Mouse (Mus musculus): ENCODE measurements around the gene Bap1. TPM values are rescaled to one million over a fixed set of nuclear protein-coding genes. Genes with fewer than 3 reads are reported as not detected.

Gene Bap1
- polyA plus RNA-seq, 1 experiment = 42.6 TPM

- H3K4me3 ChIP-seq = no peak overlapping the region
- no peak overlapping the region for H3K4me2 ChIP-seq (ENCODE audit: low read depth)
- no peak overlapping the region for H3ac ChIP-seq (ENCODE audit: control insufficient read depth, insufficient read length)
- no peak for TF ChIP-seq MYOD1 (IDR thresholded peaks at IDR 0.05; ENCODE audit: control insufficient read depth in 1 of 3, insufficient read length in 2 of 3, low read depth in 2 of 3)
- TF ChIP-seq USF1 (IDR thresholded peaks at IDR 0.05; ENCODE audit: low read depth) = no peak
- no peak for TF ChIP-seq CEBPB (IDR thresholded peaks at IDR 0.05; ENCODE audit: insufficient read depth, poor library complexity, severe bottlenecking)
- TF ChIP-seq TCF3 (IDR thresholded peaks at IDR 0.05; ENCODE audit: insufficient read length, low read depth) = no peak
- TF ChIP-seq MYOG (IDR thresholded peaks at IDR 0.05; ENCODE audit: control insufficient read depth in 1 of 3, insufficient read depth in 1 of 3, insufficient read length in 2 of 3, low read depth in 2 of 3) = no peak
- TF ChIP-seq POLR2AphosphoS2 (IDR thresholded peaks at IDR 0.05; ENCODE audit: insufficient read length, low read depth) = no peak
- TF ChIP-seq SRF (IDR thresholded peaks at IDR 0.05; ENCODE audit: control insufficient read depth, insufficient read length, low read depth) = no peak
- no peak for TF ChIP-seq MAX (IDR thresholded peaks at IDR 0.05; ENCODE audit: low read depth)
- TF ChIP-seq TCF12 (IDR thresholded peaks at IDR 0.05; ENCODE audit: insufficient read depth, poor library complexity, severe bottlenecking) = no peak
- TF ChIP-seq REST (IDR thresholded peaks at IDR 0.05; ENCODE audit: insufficient read depth, insufficient read length) = no peak
- no peak for TF ChIP-seq E2F4 (IDR thresholded peaks at IDR 0.05; ENCODE audit: insufficient read depth)
- no peak for TF ChIP-seq POLR2A (IDR thresholded peaks at IDR 0.05; ENCODE audit: insufficient read length, low read depth)
- H3K79me2 ChIP-seq (ENCODE audit: control insufficient read depth, insufficient read depth) = no peaks in the 10 kb centered on the region
- H3K36me3 ChIP-seq (ENCODE audit: control insufficient read depth, insufficient read depth) = peaks cover 35% of the 10 kb centered on the region
- H3K27me3 ChIP-seq (ENCODE audit: control insufficient read depth, insufficient read depth, insufficient read length) = no peaks in the 10 kb centered on the region
Observed at GRCm38 (mm10) chr14:31260374-31260773, 9.1 kb downstream of the Bap1 start.

- no peak overlapping the region for H3K4me3 ChIP-seq
- no peak overlapping the region for H3ac ChIP-seq (ENCODE audit: control insufficient read depth, insufficient read length)
- no peak overlapping the region for H3K4me2 ChIP-seq (ENCODE audit: low read depth)
- no peak for TF ChIP-seq MYOD1 (IDR thresholded peaks at IDR 0.05; ENCODE audit: control insufficient read depth in 1 of 3, insufficient read length in 2 of 3, low read depth in 2 of 3)
- no peak for TF ChIP-seq USF1 (IDR thresholded peaks at IDR 0.05; ENCODE audit: low read depth)
- no peak for TF ChIP-seq TCF12 (IDR thresholded peaks at IDR 0.05; ENCODE audit: insufficient read depth, poor library complexity, severe bottlenecking)
- no peak for TF ChIP-seq SRF (IDR thresholded peaks at IDR 0.05; ENCODE audit: control insufficient read depth, insufficient read length, low read depth)
- TF ChIP-seq POLR2AphosphoS2 (IDR thresholded peaks at IDR 0.05; ENCODE audit: insufficient read length, low read depth) = no peak
- TF ChIP-seq MYOG (IDR thresholded peaks at IDR 0.05; ENCODE audit: control insufficient read depth in 1 of 3, insufficient read depth in 1 of 3, insufficient read length in 2 of 3, low read depth in 2 of 3) = no peak
- no peak for TF ChIP-seq REST (IDR thresholded peaks at IDR 0.05; ENCODE audit: insufficient read depth, insufficient read length)
- no peak for TF ChIP-seq POLR2A (IDR thresholded peaks at IDR 0.05; ENCODE audit: insufficient read length, low read depth)
- TF ChIP-seq CEBPB (IDR thresholded peaks at IDR 0.05; ENCODE audit: insufficient read depth, poor library complexity, severe bottlenecking) = no peak
- no peak for TF ChIP-seq TCF3 (IDR thresholded peaks at IDR 0.05; ENCODE audit: insufficient read length, low read depth)
- peaks cover under 1% of the 10 kb centered on the region for H3K27me3 ChIP-seq (ENCODE audit: control insufficient read depth, insufficient read depth, insufficient read length)
- peaks cover 30% of the 10 kb centered on the region for H3K36me3 ChIP-seq (ENCODE audit: control insufficient read depth, insufficient read depth)
- no peaks in the 10 kb centered on the region for H3K79me2 ChIP-seq (ENCODE audit: control insufficient read depth, insufficient read depth)
Observed at GRCm38 (mm10) chr14:31260932-31261331, 9.7 kb downstream of the Bap1 start.

DNA sequence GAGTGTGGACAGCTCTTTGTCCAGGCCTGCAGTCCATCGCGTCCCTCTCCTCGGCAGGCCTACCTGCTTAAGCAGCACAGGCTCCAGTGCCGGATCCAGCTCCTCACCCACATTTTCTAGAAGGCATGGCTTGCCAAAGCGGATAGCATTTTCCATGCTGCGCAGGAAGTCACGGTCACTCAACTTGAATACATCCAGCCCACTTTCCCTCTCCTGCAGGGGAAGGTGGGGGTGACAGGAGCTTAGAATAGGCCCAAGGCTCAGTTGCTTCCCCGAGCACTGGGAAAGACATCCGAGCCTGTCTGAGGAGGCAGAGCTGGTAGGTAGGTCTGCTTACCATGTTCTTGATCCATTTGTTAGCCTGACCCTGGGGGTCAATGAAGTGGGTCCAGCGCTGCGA is 16.4 kb downstream of the Bap1 start:
- Histone ChIP-seq H3K4me2 (ENCODE audit: low read depth) (no peak overlapping the region), H3ac (ENCODE audit: control insufficient read depth, insufficient read length) (no peak overlapping the region), H3K36me3 (ENCODE audit: control insufficient read depth, insufficient read depth) (no peaks in the 10 kb centered on the region), H3K79me2 (ENCODE audit: control insufficient read depth, insufficient read depth) (no peaks in the 10 kb centered on the region), H3K27me3 (ENCODE audit: control insufficient read depth, insufficient read depth, insufficient read length) (peaks cover 24% of the 10 kb centered on the region), H3K4me3 (no peak overlapping the region)
- TF ChIP-seq CEBPB (IDR thresholded peaks at IDR 0.05; ENCODE audit: insufficient read depth, poor library complexity, severe bottlenecking) (no peak), TCF12 (IDR thresholded peaks at IDR 0.05; ENCODE audit: insufficient read depth, poor library complexity, severe bottlenecking) (no peak), TCF3 (IDR thresholded peaks at IDR 0.05; ENCODE audit: insufficient read length, low read depth) (no peak), MYOD1 (IDR thresholded peaks at IDR 0.05; ENCODE audit: control insufficient read depth in 1 of 3, insufficient read length in 2 of 3, low read depth in 2 of 3) (no peak), MYOG (IDR thresholded peaks at IDR 0.05; ENCODE audit: control insufficient read depth in 1 of 3, insufficient read depth in 1 of 3, insufficient read length in 2 of 3, low read depth in 2 of 3) (no peak), MAX (IDR thresholded peaks at IDR 0.05; ENCODE audit: low read depth) (no peak), SRF (IDR thresholded peaks at IDR 0.05; ENCODE audit: control insufficient read depth, insufficient read length, low read depth) (no peak), E2F4 (IDR thresholded peaks at IDR 0.05; ENCODE audit: insufficient read depth) (no peak), REST (IDR thresholded peaks at IDR 0.05; ENCODE audit: insufficient read depth, insufficient read length) (no peak), POLR2A (IDR thresholded peaks at IDR 0.05; ENCODE audit: insufficient read length, low read depth) (no peak), USF1 (IDR thresholded peaks at IDR 0.05; ENCODE audit: low read depth) (no peak), POLR2AphosphoS2 (IDR thresholded peaks at IDR 0.05; ENCODE audit: insufficient read length, low read depth) (no peak)

- Histone ChIP-seq H3K79me2 (ENCODE audit: control insufficient read depth, insufficient read depth) (no peaks in the 10 kb centered on the region), H3K27me3 (ENCODE audit: control insufficient read depth, insufficient read depth, insufficient read length) (peaks cover 24% of the 10 kb centered on the region), H3K4me3 (no peak overlapping the region), H3K36me3 (ENCODE audit: control insufficient read depth, insufficient read depth) (no peaks in the 10 kb centered on the region), H3ac (ENCODE audit: control insufficient read depth, insufficient read length) (no peak overlapping the region), H3K4me2 (ENCODE audit: low read depth) (no peak overlapping the region)
- no peak for TF ChIP-seq TCF12 (IDR thresholded peaks at IDR 0.05; ENCODE audit: insufficient read depth, poor library complexity, severe bottlenecking)
- TF ChIP-seq MAX (IDR thresholded peaks at IDR 0.05; ENCODE audit: low read depth) = no peak
- no peak for TF ChIP-seq CEBPB (IDR thresholded peaks at IDR 0.05; ENCODE audit: insufficient read depth, poor library complexity, severe bottlenecking)
- TF ChIP-seq POLR2A (IDR thresholded peaks at IDR 0.05; ENCODE audit: insufficient read length, low read depth) = no peak
- no peak for TF ChIP-seq REST (IDR thresholded peaks at IDR 0.05; ENCODE audit: insufficient read depth, insufficient read length)
- TF ChIP-seq USF1 (IDR thresholded peaks at IDR 0.05; ENCODE audit: low read depth) = no peak
- no peak for TF ChIP-seq MYOG (IDR thresholded peaks at IDR 0.05; ENCODE audit: control insufficient read depth in 1 of 3, insufficient read depth in 1 of 3, insufficient read length in 2 of 3, low read depth in 2 of 3)
- TF ChIP-seq POLR2AphosphoS2 (IDR thresholded peaks at IDR 0.05; ENCODE audit: insufficient read length, low read depth) = no peak
- TF ChIP-seq MYOD1 (IDR thresholded peaks at IDR 0.05; ENCODE audit: control insufficient read depth in 1 of 3, insufficient read length in 2 of 3, low read depth in 2 of 3) = no peak
- no peak for TF ChIP-seq TCF3 (IDR thresholded peaks at IDR 0.05; ENCODE audit: insufficient read length, low read depth)
- TF ChIP-seq E2F4 (IDR thresholded peaks at IDR 0.05; ENCODE audit: insufficient read depth) = no peak
- no peak for TF ChIP-seq SRF (IDR thresholded peaks at IDR 0.05; ENCODE audit: control insufficient read depth, insufficient read length, low read depth)
Observed at GRCm38 (mm10) chr14:31268301-31269001, 17.2 kb downstream of the Bap1 start.
